Mouse (Mus musculus) heart, embryonic 14.5 days (tissue): ENCODE measurements at regions not wholly inside any gene's neighbourhood (a gene's known extent, or its start where the extent isn't known, plus 50 kb on each side); places are given as distances from the start of the nearest gene placed in this dataset.

Experiments
- ATAC-seq: fragments of 200-750 bp; cut with Nextera tagmentation; 2 replicates; pipeline ENCODE4 v1.8.0; 2017; ENCODE audit warnings: low read depth, moderate TSS enrichment; ENCODE audit not compliant: insufficient number of reproducible peaks, insufficient read depth, low FRiP score
- H3K27ac ChIP-seq, 2 experiments: fragments of 200-500 bp in 1 of 2; fragments of 300-500 bp in 1 of 2; sonication (generic) in 1 of 2; replicated peaks in 1 of 2; 2 replicates each; pipeline ENCODE4 v1.5.1; 2012 to 2014; ENCODE audit warnings: low read depth in 2 of 2, low read length in 2 of 2, control low read depth in 1 of 2, mild to moderate bottlenecking in 1 of 2, mixed read lengths in 1 of 2; ENCODE audit not compliant: control insufficient read depth in 1 of 2, insufficient read depth in 1 of 2
- H3K27me3 ChIP-seq: fragments of 300-500 bp; sonication (generic); 2 replicates; pipeline ENCODE4 v1.6.1; 2014; ENCODE audit warnings: mild to moderate bottlenecking, low read length, control low read depth; ENCODE audit not compliant: control insufficient read depth, insufficient read depth
- H3K36me3 ChIP-seq: fragments of 300-500 bp; sonication (generic); 2 replicates; pipeline ENCODE4 v1.6.1; 2014; ENCODE audit warnings: mild to moderate bottlenecking, control low read depth, low read length, mixed read lengths; ENCODE audit not compliant: control insufficient read depth, insufficient read depth
- H3K4me1 ChIP-seq, 2 experiments: fragments of 200-500 bp in 1 of 2; fragments of 300-500 bp in 1 of 2; sonication (generic) in 1 of 2; 2 replicates each; pipeline ENCODE4 v1.6.1; 2012 to 2014; ENCODE audit warnings: low read length in 2 of 2, control low read depth in 1 of 2, mixed read lengths in 1 of 2; ENCODE audit not compliant: control insufficient read depth in 2 of 2, insufficient read depth in 2 of 2
- H3K4me2 ChIP-seq: fragments of 300-500 bp; sonication (generic); 2 replicates; pipeline ENCODE4 v1.6.1; 2014; ENCODE audit warnings: mild to moderate bottlenecking, low read length
- H3K4me3 ChIP-seq, 2 experiments: fragments of 200-500 bp in 1 of 2; fragments of 300-500 bp in 1 of 2; sonication (generic) in 1 of 2; 2 replicates each; pipeline ENCODE4 v1.5.1; 2012 to 2014; ENCODE audit warnings: low read length in 2 of 2, mild to moderate bottlenecking in 2 of 2, control low read depth in 1 of 2, low read depth in 1 of 2, moderate library complexity in 1 of 2; ENCODE audit not compliant: control insufficient read depth in 1 of 2, insufficient read depth in 1 of 2
- H3K9ac ChIP-seq: fragments of 300-500 bp; sonication (generic); 2 replicates; pipeline ENCODE4 v1.6.1; 2014; ENCODE audit warnings: mild to moderate bottlenecking, low read length
- H3K9me3 ChIP-seq: fragments of 300-500 bp; sonication (generic); 2 replicates; pipeline ENCODE4 v1.6.1; 2016; ENCODE audit warnings: low read length, control low read depth; ENCODE audit not compliant: control insufficient read depth
- WGBS: fragments of 180-500 bp; shearing (Covaris S2); extraction: QIAGEN DNeasy Blood & Tissue Kit; methylation state at CpG from one replicate; pipeline ENCODE4 v1.1.7; 2014; 5-methylcytosine and 5-hydroxymethylcytosine counted together

GRCm38 (mm10) chr10:118629360-118630040 lies 188.7 kb downstream of the Ifng start:
- ATAC-seq, result no peak
- WGBS, result 89% methylated on average over 22 of the region's 22 CpGs
- Histone ChIP-seq H3K9me3 (no peaks in the 10 kb centered on the region), H3K4me3 (no peak overlapping the region), H3K4me2 (no peak overlapping the region), H3K36me3 (no peaks in the 10 kb centered on the region), H3K4me1 (peaks cover 0 to 8% of the 10 kb centered on the region in 2 experiments; a peak in 2 of 4 replicates), H3K27ac (no peak overlapping the region), H3K27me3 (no peaks in the 10 kb centered on the region), H3K9ac (no peak overlapping the region)

GRCm38 (mm10) chr10:118631786-118632185 lies 190.9 kb downstream of the Ifng start:
- Histone ChIP-seq H3K27ac (no peak overlapping the region), H3K4me3 (no peak overlapping the region), H3K36me3 (no peaks in the 10 kb centered on the region), H3K9me3 (no peaks in the 10 kb centered on the region), H3K27me3 (no peaks in the 10 kb centered on the region), H3K4me2 (no peak overlapping the region), H3K4me1 (peaks cover 0 to 8% of the 10 kb centered on the region in 2 experiments; a peak in 2 of 4 replicates), H3K9ac (no peak overlapping the region)
- WGBS, result 72% methylated on average over 1 of the region's 1 CpGs
- ATAC-seq, result no peak

GRCm38 (mm10) chr10:118632187-118632586 lies 191.3 kb downstream of the Ifng start:
- Histone ChIP-seq H3K36me3 (no peaks in the 10 kb centered on the region), H3K27me3 (no peaks in the 10 kb centered on the region), H3K9ac (no peak overlapping the region), H3K4me1 (peaks cover 0 to 8% of the 10 kb centered on the region in 2 experiments; a peak in 2 of 4 replicates), H3K9me3 (no peaks in the 10 kb centered on the region), H3K27ac (no peak overlapping the region), H3K4me2 (no peak overlapping the region), H3K4me3 (no peak overlapping the region)
- ATAC-seq, result no peak
- WGBS, result 81% methylated on average over 5 of the region's 5 CpGs

- H3K9ac ChIP-seq, result no peak overlapping the region
- peak overlapping the region; percentile 32 for H3K4me2 ChIP-seq
- no peak overlapping the region for H3K27ac ChIP-seq
- no peaks in the 10 kb centered on the region for H3K27me3 ChIP-seq
- H3K4me1 ChIP-seq, result peaks cover 0 to 8% of the 10 kb centered on the region in 2 experiments; a peak in 2 of 4 replicates
- H3K4me3 ChIP-seq, result no peak overlapping the region
- H3K36me3 ChIP-seq, result no peaks in the 10 kb centered on the region
- 7% methylated on average over 7 of the region's 7 CpGs for WGBS
- H3K9me3 ChIP-seq, result no peaks in the 10 kb centered on the region
- no peak for ATAC-seq
These were observed 192.6 kb downstream of the Ifng start for GRCm38 (mm10) chr10:118633429-118633828.

GRCm38 (mm10) chr10:118639097-118639496 lies 198.3 kb downstream of the Ifng start:
- Histone ChIP-seq H3K9me3 (no peaks in the 10 kb centered on the region), H3K36me3 (no peaks in the 10 kb centered on the region), H3K27me3 (no peaks in the 10 kb centered on the region), H3K9ac (no peak overlapping the region), H3K4me3 (no peak overlapping the region), H3K27ac (no peak overlapping the region), H3K4me1 (no peaks in the 10 kb centered on the region), H3K4me2 (no peak overlapping the region)
- 81% methylated on average over 4 of the region's 4 CpGs for WGBS
- ATAC-seq, result no peak

GRCm38 (mm10) chr10:118640121-118640809 lies 199.4 kb downstream of the Ifng start:
- H3K9ac ChIP-seq, result no peak overlapping the region
- no peak overlapping the region for H3K4me2 ChIP-seq
- WGBS, result 65% methylated on average over 7 of the region's 7 CpGs
- H3K36me3 ChIP-seq, result no peaks in the 10 kb centered on the region
- ATAC-seq, result no peak
- H3K4me3 ChIP-seq, result no peak overlapping the region
- no peaks in the 10 kb centered on the region for H3K4me1 ChIP-seq
- no peaks in the 10 kb centered on the region for H3K9me3 ChIP-seq
- no peaks in the 10 kb centered on the region for H3K27me3 ChIP-seq
- no peak overlapping the region for H3K27ac ChIP-seq

GRCm38 (mm10) chr10:118640810-118641427 lies 200.1 kb downstream of the Ifng start:
- ATAC-seq, result no peak
- WGBS, result 71% methylated on average over 12 of the region's 12 CpGs
- H3K4me2 ChIP-seq, result no peak overlapping the region

More at GRCm38 (mm10) chr10:118640810-118641427, 200.1 kb downstream of the Ifng start:
- no peak overlapping the region for H3K27ac ChIP-seq
- H3K36me3 ChIP-seq, result no peaks in the 10 kb centered on the region
- no peaks in the 10 kb centered on the region for H3K9me3 ChIP-seq
- no peaks in the 10 kb centered on the region for H3K4me1 ChIP-seq
- H3K4me3 ChIP-seq, result no peak overlapping the region
- no peak overlapping the region for H3K9ac ChIP-seq
- H3K27me3 ChIP-seq, result no peaks in the 10 kb centered on the region
